Mouse (Mus musculus) adrenal gland, adult 8-10 months (tissue): Measurements from ENCODE around the gene Cpa3. TPM values are rescaled to one million over a fixed set of nuclear protein-coding genes. Genes with fewer than 3 reads are reported as not detected.

Experiments used
- DNase-seq: peaks from one replicate; pipeline ENCODE4 v3.0.0; 2022
- total RNA-seq, 4 experiments: library from RNA; stranded (reverse); gene quantifications; 2 replicates each; pipeline ENCODE4 v1.2.4; 2022

The Cpa3 gene
- 1 to 10 TPM; 2.3 to 3.4 (median 2.9) TPM for total RNA-seq

GRCm38 (mm10) chr3:20242050-20242449 is at the start of gene Cpa3:
Gene Cpa3 (minus strand): TSS chr3:20242181.
- DNase-seq: no peak

- no peak for DNase-seq
These were observed 49.4 kb upstream of the Cpa3 start for GRCm38 (mm10) chr3:20291370-20291769.

GRCm38 (mm10) chr3:20288761-20289160 is 46.8 kb upstream of the Cpa3 start:
- no peak for DNase-seq

GRCm38 (mm10) chr3:20281796-20282195 is 39.8 kb upstream of the Cpa3 start:
- DNase-seq: no peak

GRCm38 (mm10) chr3:20275633-20276032 is 33.7 kb upstream of the Cpa3 start, which contains the start of gene Cpb1:
Gene Cpb1 (minus strand): TSS chr3:20275733.
- no peak for DNase-seq

- DNase-seq: no peak
These were observed 12.8 kb upstream of the Cpa3 start for GRCm38 (mm10) chr3:20254566-20255479.

GRCm38 (mm10) chr3:20243913-20244312 is 1.9 kb upstream of the Cpa3 start:
- no peak for DNase-seq

- DNase-seq: no peak
These were observed 2.2 kb downstream of the Cpa3 start for GRCm38 (mm10) chr3:20239741-20240140.

- no peak for DNase-seq
These were observed 5.0 kb downstream of the Cpa3 start for GRCm38 (mm10) chr3:20236965-20237364.

GRCm38 (mm10) chr3:20229027-20229426 is 13.0 kb downstream of the Cpa3 start:
- DNase-seq: no peak

- DNase-seq: no peak
These were observed 16.6 kb downstream of the Cpa3 start for GRCm38 (mm10) chr3:20225429-20225828.

- DNase-seq: no peak
These were observed 18.9 kb downstream of the Cpa3 start for GRCm38 (mm10) chr3:20222926-20223698.

GRCm38 (mm10) chr3:20222136-20222535 is 19.8 kb downstream of the Cpa3 start:
- DNase-seq: no peak

- peak; percentile 12 for DNase-seq
These were observed 43.1 kb downstream of the Cpa3 start for GRCm38 (mm10) chr3:20198869-20199268.

GRCm38 (mm10) chr3:20197878-20198277 is 44.1 kb downstream of the Cpa3 start:
- peak; percentile 53 for DNase-seq

GRCm38 (mm10) chr3:20188976-20189675 is 52.9 kb downstream of the Cpa3 start:
- DNase-seq: no peak

GRCm38 (mm10) chr3:20172394-20172793 is 69.6 kb downstream of the Cpa3 start:
- DNase-seq: no peak

GRCm38 (mm10) chr3:20167487-20167886 is 74.5 kb downstream of the Cpa3 start:
- no peak for DNase-seq
